Mouse (Mus musculus): ENCODE measurements around the gene Thada. TPM values are rescaled to one million over a fixed set of nuclear protein-coding genes. Genes with fewer than 3 reads are reported as not detected.
A peak's percentile ranks its signal among the peaks of the same experiment; 100 is the strongest.

Gene Thada
- polyA plus RNA-seq, 1 experiment = 6.8 TPM

GRCm38 (mm10) chr17:84483673-84484320 is 17.8 kb upstream of the Thada start:
- WGBS = 53% methylated on average over 6 of the region's 6 CpGs
- TF ChIP-seq POLR2A (IDR thresholded peaks at IDR 0.05; ENCODE audit: borderline replicate concordance, insufficient read depth, low read length) (no peak), CTCF (IDR thresholded peaks at IDR 0.05; ENCODE audit: borderline replicate concordance, insufficient read depth, low read depth, low read length) (no peak)
- no peak for DNase-seq
- H3K4me1 ChIP-seq (ENCODE audit: control insufficient read depth, insufficient read depth, low read length) = no peaks in the 10 kb centered on the region
- H3K27me3 ChIP-seq (ENCODE audit: control insufficient read depth, insufficient read depth, low read length) = no peaks in the 10 kb centered on the region; the same call in 1 of the 2 replicates
- H3K4me3 ChIP-seq (replicated peaks; ENCODE audit: insufficient read depth, low read depth, low read length) = no peak overlapping the region
- no peak overlapping the region for H3K27ac ChIP-seq (ENCODE audit: insufficient read depth, low read length)

GRCm38 (mm10) chr17:84482831-84483230 is 16.8 kb upstream of the Thada start:
- 88% methylated on average over 3 of the region's 3 CpGs for WGBS
- no peaks in the 10 kb centered on the region; the same call in 1 of the 2 replicates for H3K27me3 ChIP-seq (ENCODE audit: control insufficient read depth, insufficient read depth, low read length)
- H3K27ac ChIP-seq (ENCODE audit: insufficient read depth, low read length) = no peak overlapping the region
- TF ChIP-seq POLR2A (IDR thresholded peaks at IDR 0.05; ENCODE audit: borderline replicate concordance, insufficient read depth, low read length) = no peak
- DNase-seq = no peak
- H3K4me1 ChIP-seq (ENCODE audit: control insufficient read depth, insufficient read depth, low read length) = no peaks in the 10 kb centered on the region
- no peak overlapping the region for H3K4me3 ChIP-seq (replicated peaks; ENCODE audit: insufficient read depth, low read depth, low read length)

- no peaks in the 10 kb centered on the region; the same call in 1 of the 2 replicates for H3K27me3 ChIP-seq (ENCODE audit: control insufficient read depth, insufficient read depth, low read length)
- DNase-seq = peak in 1 of 2 experiments; percentile 20
- no peak overlapping the region for H3K27ac ChIP-seq (ENCODE audit: insufficient read depth, low read length)
- no peak overlapping the region for H3K4me3 ChIP-seq (replicated peaks; ENCODE audit: insufficient read depth, low read depth, low read length)
- H3K4me1 ChIP-seq (ENCODE audit: control insufficient read depth, insufficient read depth, low read length) = no peaks in the 10 kb centered on the region
- TF ChIP-seq POLR2A (IDR thresholded peaks at IDR 0.05; ENCODE audit: borderline replicate concordance, insufficient read depth, low read length) = no peak
- peak; percentile 51; the same call in 1 of the 2 replicates for TF ChIP-seq CTCF (IDR thresholded peaks at IDR 0.05; ENCODE audit: borderline replicate concordance, insufficient read depth, low read depth, low read length)
- 46% methylated on average over 15 of the region's 15 CpGs for whole genome bisulfite sequencing
Measured at GRCm38 (mm10) chr17:84480464-84481355, 14.7 kb upstream of the Thada start.

- H3K27me3 ChIP-seq (ENCODE audit: control insufficient read depth, insufficient read depth, low read length) = no peaks in the 10 kb centered on the region
- H3K4me3 ChIP-seq (replicated peaks; ENCODE audit: insufficient read depth, low read depth, low read length) = no peak overlapping the region
- TF ChIP-seq CTCF (IDR thresholded peaks at IDR 0.05; ENCODE audit: borderline replicate concordance, insufficient read depth, low read depth, low read length) (no peak), POLR2A (IDR thresholded peaks at IDR 0.05; ENCODE audit: borderline replicate concordance, insufficient read depth, low read length) (no peak)
- 16% methylated on average over 4 of the region's 4 CpGs for WGBS
- DNase-seq = peak; percentile 37 to 61
- H3K27ac ChIP-seq (ENCODE audit: insufficient read depth, low read length) = no peak overlapping the region
- no peaks in the 10 kb centered on the region for H3K4me1 ChIP-seq (ENCODE audit: control insufficient read depth, insufficient read depth, low read length)
Measured at GRCm38 (mm10) chr17:84478276-84478675, 12.3 kb upstream of the Thada start.

GRCm38 (mm10) chr17:84477176-84477575 is 11.2 kb upstream of the Thada start:
- no peak for DNase-seq
- 79% methylated on average over 5 of the region's 5 CpGs for WGBS
- TF ChIP-seq POLR2A (IDR thresholded peaks at IDR 0.05; ENCODE audit: borderline replicate concordance, insufficient read depth, low read length) (no peak), CTCF (IDR thresholded peaks at IDR 0.05; ENCODE audit: borderline replicate concordance, insufficient read depth, low read depth, low read length) (no peak)
- Histone ChIP-seq H3K27me3 (ENCODE audit: control insufficient read depth, insufficient read depth, low read length) (no peaks in the 10 kb centered on the region), H3K27ac (ENCODE audit: insufficient read depth, low read length) (no peak overlapping the region), H3K4me3 (replicated peaks; ENCODE audit: insufficient read depth, low read depth, low read length) (no peak overlapping the region), H3K4me1 (ENCODE audit: control insufficient read depth, insufficient read depth, low read length) (no peaks in the 10 kb centered on the region)

- no peaks in the 10 kb centered on the region for H3K27me3 ChIP-seq (ENCODE audit: control insufficient read depth, insufficient read depth, low read length)
- 50% methylated on average over 4 of the region's 4 CpGs for WGBS
- no peaks in the 10 kb centered on the region for H3K4me1 ChIP-seq (ENCODE audit: control insufficient read depth, insufficient read depth, low read length)
- TF ChIP-seq POLR2A (IDR thresholded peaks at IDR 0.05; ENCODE audit: borderline replicate concordance, insufficient read depth, low read length) = no peak
- no peak for TF ChIP-seq CTCF (IDR thresholded peaks at IDR 0.05; ENCODE audit: borderline replicate concordance, insufficient read depth, low read depth, low read length)
- no peak overlapping the region for H3K27ac ChIP-seq (ENCODE audit: insufficient read depth, low read length)
- no peak overlapping the region for H3K4me3 ChIP-seq (replicated peaks; ENCODE audit: insufficient read depth, low read depth, low read length)
- DNase-seq = no peak
Measured at GRCm38 (mm10) chr17:84474312-84474711, 8.3 kb upstream of the Thada start.

- 89% methylated on average over 4 of the region's 4 CpGs for WGBS
Measured at GRCm38 (mm10) chr17:84435012-84435411, 31.0 kb downstream of the Thada start.

More at GRCm38 (mm10) chr17:84435012-84435411, 31.0 kb downstream of the Thada start:
- no peaks in the 10 kb centered on the region for H3K27me3 ChIP-seq (ENCODE audit: control insufficient read depth, insufficient read depth, low read length)
- H3K27ac ChIP-seq (ENCODE audit: insufficient read depth, low read length) = no peak overlapping the region
- TF ChIP-seq CTCF (IDR thresholded peaks at IDR 0.05; ENCODE audit: borderline replicate concordance, insufficient read depth, low read depth, low read length) (no peak), POLR2A (IDR thresholded peaks at IDR 0.05; ENCODE audit: borderline replicate concordance, insufficient read depth, low read length) (no peak)
- no peak for DNase-seq
- no peak overlapping the region for H3K4me3 ChIP-seq (replicated peaks; ENCODE audit: insufficient read depth, low read depth, low read length)
- H3K4me1 ChIP-seq (ENCODE audit: control insufficient read depth, insufficient read depth, low read length) = no peaks in the 10 kb centered on the region

Measured in cerebellum, adult 2 months (tissue).